Comparison of ENCODE assay signal across 9 mouse cellular contexts in the genomic region with DNA sequence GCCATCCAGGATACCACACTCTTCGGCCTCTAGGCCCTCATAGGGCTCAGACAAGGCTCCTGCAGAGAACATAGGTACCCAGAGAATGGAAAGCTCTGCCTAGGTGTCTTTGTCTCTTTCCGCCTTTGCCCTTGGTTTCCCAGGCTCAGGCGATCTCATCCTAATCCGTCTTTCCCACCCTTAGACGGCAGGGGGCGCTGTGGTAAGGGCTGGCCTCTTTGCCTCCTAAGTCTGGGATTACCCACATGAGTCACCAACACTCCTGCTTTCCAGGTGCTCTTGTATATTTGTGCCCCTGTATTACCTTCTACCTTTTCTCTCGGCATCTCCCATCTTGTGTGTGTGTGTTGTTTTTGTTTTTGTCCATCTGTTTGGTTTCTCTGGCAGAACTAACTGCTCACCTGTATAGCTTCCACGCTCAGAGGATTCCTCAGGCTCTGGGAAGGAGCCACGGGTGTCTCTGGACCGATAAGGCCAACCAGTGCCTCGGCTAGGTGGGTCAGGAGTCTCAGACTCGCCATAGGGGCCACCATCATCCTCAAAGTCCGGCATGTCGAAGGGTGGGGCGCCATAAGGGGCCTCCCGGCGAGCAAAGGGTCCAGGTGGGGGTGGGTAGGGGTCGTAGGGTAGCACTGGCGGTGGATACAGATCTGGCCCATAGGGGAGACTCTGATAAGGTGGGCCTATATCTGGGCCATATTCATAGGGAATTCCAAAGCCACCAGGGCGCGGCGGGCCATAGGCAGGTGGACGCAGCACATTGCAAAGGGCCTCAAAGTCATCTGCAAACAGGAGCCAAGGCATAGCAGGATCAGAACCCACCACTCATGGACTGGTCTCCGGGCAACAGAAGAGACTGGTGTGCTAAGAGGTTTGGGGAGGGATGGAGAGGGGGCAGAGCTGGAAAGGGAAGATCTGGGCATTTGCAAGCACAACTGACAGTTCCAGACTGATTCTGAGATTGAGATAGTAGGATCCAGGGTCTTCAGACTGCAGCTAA. TPM values are rescaled to one million over a fixed set of nuclear protein-coding genes. Genes with fewer than 3 reads are reported as not detected.
A peak's percentile ranks its signal among the peaks of the same experiment; 100 is the strongest.
DNase-seq lines count a peak whose midpoint lies in the region; ATAC-seq and TF ChIP-seq lines count a peak whose summit lies in the region.
"Had no signal": no experiment of that assay in that cellular context is flagged by ENCODE, and none has a peak within 500 bp of the region (broad histone marks: within the 10 kb centered on the region; RNA-seq: fewer than 3 reads in every experiment).

No protein-coding gene starts in this region.

- H3K4me3 ChIP-seq in cerebellum, adult 2 months (replicated peaks; ENCODE audit: insufficient read depth, low read depth, low read length) = no peak overlapping the region
- no peak overlapping the region for H3K4me3 ChIP-seq in kidney, embryonic 14.5 days (ENCODE audit: low read length)
- no peak overlapping the region for H3K4me3 ChIP-seq in G1E (ENCODE audit: low read depth, low read length)
- H3K4me3 ChIP-seq in liver, postnatal 0 days (ENCODE audit: low read depth, low read length) = no peak overlapping the region
- H3K4me3 ChIP-seq: lung, embryonic 15.5 days had no signal

- H3K27ac ChIP-seq in cerebellum, adult 2 months (ENCODE audit: insufficient read depth, low read length) = no peak overlapping the region
- H3K27ac ChIP-seq in kidney, embryonic 14.5 days (ENCODE audit: low read depth, low read length) = no peak overlapping the region
- H3K27ac ChIP-seq in liver, postnatal 0 days (ENCODE audit: low read depth) = no peak overlapping the region
- H3K27ac ChIP-seq: lung, embryonic 15.5 days had no signal

- no peaks in the 10 kb centered on the region for H3K27me3 ChIP-seq in cerebellum, adult 2 months (ENCODE audit: control insufficient read depth, insufficient read depth, low read length)
- H3K27me3 ChIP-seq in kidney, embryonic 14.5 days (ENCODE audit: control insufficient read depth, insufficient read depth, low read length) = peaks cover 3% of the 10 kb centered on the region; the same call in 1 of the 2 replicates
- H3K27me3 ChIP-seq in G1E (ENCODE audit: insufficient read depth, low read length) = peaks cover 30% of the 10 kb centered on the region
- peaks cover 16% of the 10 kb centered on the region for H3K27me3 ChIP-seq in liver, postnatal 0 days (ENCODE audit: insufficient read depth, low read length)
- H3K27me3 ChIP-seq: lung, embryonic 15.5 days had no signal

- H3K9ac ChIP-seq in kidney, embryonic 14.5 days (ENCODE audit: low read depth, low read length) = no peak overlapping the region
- no peak overlapping the region for H3K9ac ChIP-seq in liver, postnatal 0 days (replicated peaks)
- H3K9ac ChIP-seq: lung, embryonic 15.5 days had no signal

- WGBS in cerebellum, adult 2 months = 76% methylated on average over 24 of the region's 24 CpGs
- 78% methylated on average over 24 of the region's 24 CpGs for WGBS in kidney, embryonic 14.5 days
- WGBS in liver, postnatal 0 days (ENCODE audit: insufficient replicate concordance) = 71% methylated on average over 24 of the region's 24 CpGs

- H3K9me3 ChIP-seq in kidney, embryonic 14.5 days (ENCODE audit: control insufficient read depth, low read length) = no peaks in the 10 kb centered on the region
- H3K9me3 ChIP-seq in G1E (replicated peaks) = no peaks in the 10 kb centered on the region
- H3K9me3 ChIP-seq in liver, postnatal 0 days (ENCODE audit: low read length) = no peaks in the 10 kb centered on the region
- H3K9me3 ChIP-seq: lung, embryonic 15.5 days had no signal

- ATAC-seq in kidney, embryonic 14.5 days (ENCODE audit: low FRiP score, low TSS enrichment) = no peak
- no peak for ATAC-seq in G1E (ENCODE audit: extremely low read depth, insufficient number of reproducible peaks, low FRiP score, poor library complexity, severe bottlenecking)
- ATAC-seq in liver, postnatal 0 days = no peak
- ATAC-seq in megakaryocyte-erythroid progenitor cell, adult 5-6 weeks (replicated peaks; ENCODE audit: low FRiP score, low TSS enrichment, poor library complexity, severe bottlenecking) = no peak

- no peak for TF ChIP-seq POLR2A in cerebellum, adult 2 months (IDR thresholded peaks at IDR 0.05; ENCODE audit: borderline replicate concordance, insufficient read depth, low read length)

- no peak for TF ChIP-seq EP300 in liver, postnatal 0 days (IDR thresholded peaks at IDR 0.05; ENCODE audit: low read depth)

- DNase-seq in cerebellum, adult 2 months = no peak
- no peak for DNase-seq in cerebellum, adult 11-12 months
- peak; percentile 18 to 71 for DNase-seq in kidney, postnatal 36 days
- DNase-seq in G1E (ENCODE audit: low spot score) = peak; percentile 39
- DNase-seq in liver, postnatal 0 days = peak; percentile 61
- no peak for DNase-seq in gastrocnemius, adult 18-20 months (ENCODE audit: low spot score)

- peaks cover 4% of the 10 kb centered on the region; the same call in 1 of the 2 replicates for H3K4me1 ChIP-seq in cerebellum, adult 2 months (ENCODE audit: control insufficient read depth, insufficient read depth, low read length)
- peaks cover 13% of the 10 kb centered on the region for H3K4me1 ChIP-seq in kidney, embryonic 14.5 days (ENCODE audit: control insufficient read depth, insufficient read depth, low read length)
- peaks cover 18% of the 10 kb centered on the region for H3K4me1 ChIP-seq in G1E (ENCODE audit: insufficient read depth, low read depth, low read length)
- no peaks in the 10 kb centered on the region for H3K4me1 ChIP-seq in liver, postnatal 0 days (ENCODE audit: insufficient read depth)

- peak; percentile 46; the same call in 1 of the 2 replicates for TF ChIP-seq CTCF in cerebellum, adult 2 months (IDR thresholded peaks at IDR 0.05; ENCODE audit: borderline replicate concordance, insufficient read depth, low read depth, low read length)
- TF ChIP-seq CTCF in G1E (IDR thresholded peaks at IDR 0.05; ENCODE audit: low read depth, low read length) = peak; percentile 74
- peak; percentile 72 for TF ChIP-seq CTCF in liver, postnatal 0 days (IDR thresholded peaks at IDR 0.05; ENCODE audit: low read depth)

- no peak overlapping the region for H3K4me2 ChIP-seq in kidney, embryonic 14.5 days (replicated peaks; ENCODE audit: low read depth, low read length)
- H3K4me2 ChIP-seq in liver, postnatal 0 days (ENCODE audit: low read depth, low read length) = no peak overlapping the region
- H3K4me2 ChIP-seq: lung, embryonic 15.5 days had no signal

- H3K36me3 ChIP-seq in kidney, embryonic 14.5 days (ENCODE audit: control insufficient read depth, insufficient read depth, low read length) = no peaks in the 10 kb centered on the region
- no peaks in the 10 kb centered on the region for H3K36me3 ChIP-seq in G1E (replicated peaks)
- no peaks in the 10 kb centered on the region for H3K36me3 ChIP-seq in liver, postnatal 0 days (replicated peaks; ENCODE audit: insufficient read depth, low read length)

RNA-seq across cellular contexts. Expression of gene Ltbp4, which starts 31.0 kb away (rescaled TPM):
- polyA plus RNA-seq in cerebellum, adult 2 months (2012; rRNA removed) = 26.9 and 28.2 TPM in 2 replicates
- 23.4 and 26.0 TPM in 2 replicates for polyA plus RNA-seq in kidney, embryonic 14.5 days (2014; fragmentation: Nextera tagmentation; extraction: Ambion mirVana)
- total RNA-seq in G1E (2014; fragmentation: Nextera tagmentation) (0.39 and 9.1 TPM in 2 replicates), G1E (2017) (0.06 and 0.16 TPM in 2 replicates)
- polyA plus RNA-seq in G1E (2012) = 1.0 and 1.5 TPM in 2 replicates
- polyA plus RNA-seq in liver, postnatal 0 days (2015; fragmentation: Nextera tagmentation; extraction: Ambion mirVana) = 7.2 and 9.2 TPM in 2 replicates
- total RNA-seq in megakaryocyte-erythroid progenitor cell, adult 5-6 weeks (2014; fragmentation: Nextera tagmentation) = 0.39 TPM in 1 of 2 replicates, not detected in the other
- 0.05 and 1.4 TPM in 2 replicates for total RNA-seq in megakaryocyte-erythroid progenitor cell, adult 5-6 weeks (2017)
- total RNA-seq in gastrocnemius, adult 18-20 months (2021) = 10 to 100 TPM; 55.8 to 66.9 TPM

RNA-seq across cellular contexts. Expression of gene Numbl, which starts 48.2 kb away (rescaled TPM):
- polyA plus RNA-seq in cerebellum, adult 2 months (2012; rRNA removed) = 56.7 and 64.1 TPM in 2 replicates
- 9.1 and 10.8 TPM in 2 replicates for polyA plus RNA-seq in kidney, embryonic 14.5 days (2014; fragmentation: Nextera tagmentation; extraction: Ambion mirVana)
- total RNA-seq in G1E (2014; fragmentation: Nextera tagmentation) (2.9 and 4.5 TPM in 2 replicates), G1E (2017) (1.3 and 1.6 TPM in 2 replicates)
- polyA plus RNA-seq in G1E (2012) = 5.7 TPM in 2 replicates
- polyA plus RNA-seq in liver, postnatal 0 days (2015; fragmentation: Nextera tagmentation; extraction: Ambion mirVana) = 1.1 and 1.2 TPM in 2 replicates
- 0.94 and 3.0 TPM in 2 replicates for total RNA-seq in megakaryocyte-erythroid progenitor cell, adult 5-6 weeks (2014; fragmentation: Nextera tagmentation)
- total RNA-seq in megakaryocyte-erythroid progenitor cell, adult 5-6 weeks (2017) = 0.38 and 0.66 TPM in 2 replicates
- 1 to 10 TPM; 2.2 to 2.8 TPM for total RNA-seq in gastrocnemius, adult 18-20 months (2021)

RNA-seq across cellular contexts. Expression of gene Shkbp1, which starts 49.4 kb away (rescaled TPM):
- polyA plus RNA-seq in cerebellum, adult 2 months (2012; rRNA removed) = 41.6 and 43.7 TPM in 2 replicates
- polyA plus RNA-seq in kidney, embryonic 14.5 days (2014; fragmentation: Nextera tagmentation; extraction: Ambion mirVana) = 38.4 and 41.0 TPM in 2 replicates
- total RNA-seq in G1E (2014; fragmentation: Nextera tagmentation) (89.8 and 111 TPM in 2 replicates), G1E (2017) (27.4 and 29.5 TPM in 2 replicates)
- 218 and 220 TPM in 2 replicates for polyA plus RNA-seq in G1E (2012)
- polyA plus RNA-seq in liver, postnatal 0 days (2015; fragmentation: Nextera tagmentation; extraction: Ambion mirVana) = 9.5 and 10.9 TPM in 2 replicates
- 39.2 and 72.7 TPM in 2 replicates for total RNA-seq in megakaryocyte-erythroid progenitor cell, adult 5-6 weeks (2014; fragmentation: Nextera tagmentation)
- 20.6 and 35.1 TPM in 2 replicates for total RNA-seq in megakaryocyte-erythroid progenitor cell, adult 5-6 weeks (2017)
- 1 to 10 TPM; 2.2 to 3.0 TPM for total RNA-seq in gastrocnemius, adult 18-20 months (2021)

RNA-seq across cellular contexts. Expression of gene Gm20479, which starts 50.8 kb away (rescaled TPM):
- 0.38 TPM in 1 of 2 replicates, not detected in the other for polyA plus RNA-seq in cerebellum, adult 2 months (2012; rRNA removed)
- polyA plus RNA-seq in kidney, embryonic 14.5 days (2014; fragmentation: Nextera tagmentation; extraction: Ambion mirVana) = 1.9 TPM in 1 of 2 replicates, not detected in the other
- not detected in 2 replicates for total RNA-seq in G1E (2014; fragmentation: Nextera tagmentation)
- total RNA-seq in G1E (2017) = 1.3 TPM in 1 of 2 replicates, not detected in the other
- 1.2 and 1.4 TPM in 2 replicates for polyA plus RNA-seq in G1E (2012)
- polyA plus RNA-seq in liver, postnatal 0 days (2015; fragmentation: Nextera tagmentation; extraction: Ambion mirVana) = 1.1 TPM in 1 of 2 replicates, not detected in the other
- not detected in 2 replicates for total RNA-seq in megakaryocyte-erythroid progenitor cell, adult 5-6 weeks (2014; fragmentation: Nextera tagmentation)
- total RNA-seq in megakaryocyte-erythroid progenitor cell, adult 5-6 weeks (2017) = not detected in 2 replicates
- total RNA-seq in gastrocnemius, adult 18-20 months (2021) = under 1 TPM in 1 of 2 experiments, not detected in 1; 0.57 TPM

Comparison
In these comparisons a context has a peak if more than half of its experiments do, and no peak if none do; other contexts are left out.
1. DNase-seq: peak in kidney, postnatal 36 days (2 of 2), G1E (single experiment) and liver, postnatal 0 days (single experiment); none in cerebellum, adult 2 months (0 of 2), cerebellum, adult 11-12 months (single experiment) and gastrocnemius, adult 18-20 months (single experiment).
2. Peak in every context shown above with its lines, with median percentiles within 50 percentile points of each other: CTCF ChIP-seq.